Comparison of ENCODE assay signal across 8 mouse cellular contexts in genomic region chr9:64281781-64282178, GRCm38 (mm10). TPM values are rescaled to one million over a fixed set of nuclear protein-coding genes. Genes with fewer than 3 reads are reported as not detected.
DNase-seq lines count a peak whose midpoint lies in the region; ATAC-seq lines count a peak whose summit lies in the region.

No protein-coding gene starts in this region.

- peak overlapping the region; percentile 82 for H3K4me3 ChIP-seq in kidney, embryonic 15.5 days (replicated peaks)
- H3K4me3 ChIP-seq in brown adipose tissue, adult 24 weeks (ENCODE audit: insufficient read depth, low read depth, low read length): peak overlapping the region; percentile 81
- peak overlapping the region; percentile 80 for H3K4me3 ChIP-seq in hindbrain, embryonic 16.5 days (ENCODE audit: low read length)

- H3K4me2 ChIP-seq in kidney, embryonic 15.5 days: peak overlapping the region; percentile 68
- H3K4me2 ChIP-seq in hindbrain, embryonic 16.5 days (ENCODE audit: low read length): peak overlapping the region; percentile 69

- H3K36me3 ChIP-seq in kidney, embryonic 15.5 days: peaks cover 6% of the 10 kb centered on the region; the same call in 1 of the 2 replicates
- no peaks in the 10 kb centered on the region for H3K36me3 ChIP-seq in hindbrain, embryonic 16.5 days (ENCODE audit: control insufficient read depth, insufficient read depth, low read length)

- no peaks in the 10 kb centered on the region for H3K9me3 ChIP-seq in kidney, embryonic 15.5 days (replicated peaks)
- no peaks in the 10 kb centered on the region for H3K9me3 ChIP-seq in hindbrain, embryonic 16.5 days (ENCODE audit: control insufficient read depth, low read length)

- H3K27ac ChIP-seq in kidney, embryonic 15.5 days: peak overlapping the region; percentile 94
- H3K27ac ChIP-seq in brown adipose tissue, adult 24 weeks (replicated peaks; ENCODE audit: low read depth, low read length): no peak overlapping the region
- H3K27ac ChIP-seq in hindbrain, embryonic 16.5 days (ENCODE audit: low read depth, low read length): peak overlapping the region; percentile 84

- under 1% methylated on average over 24 of the region's 24 CpGs for WGBS in kidney, embryonic 15.5 days
- WGBS in hindbrain, embryonic 16.5 days: under 1% methylated on average over 24 of the region's 24 CpGs

- peak overlapping the region; percentile 96 for H3K9ac ChIP-seq in kidney, embryonic 15.5 days
- peak overlapping the region; percentile 88 for H3K9ac ChIP-seq in hindbrain, embryonic 16.5 days (ENCODE audit: low read depth, low read length)

- ATAC-seq in kidney, embryonic 15.5 days (replicated peaks; ENCODE audit: low FRiP score): peak; percentile 92
- peak; percentile 93 for ATAC-seq in hindbrain, embryonic 16.5 days
- ATAC-seq in monocyte, adult 5-6 weeks (replicated peaks; ENCODE audit: insufficient number of reproducible peaks, low FRiP score, low TSS enrichment, poor library complexity, severe bottlenecking): peak; percentile 54
- ATAC-seq in inflammation-experienced regulatory T-cells, adult 6 months: no peak

- H3K27me3 ChIP-seq in kidney, embryonic 15.5 days: no peaks in the 10 kb centered on the region
- H3K27me3 ChIP-seq in hindbrain, embryonic 16.5 days (replicated peaks; ENCODE audit: control insufficient read depth, insufficient read depth, low read length): no peaks in the 10 kb centered on the region

- peaks cover 11% of the 10 kb centered on the region for H3K4me1 ChIP-seq in kidney, embryonic 15.5 days
- 0 out of 2 replicates have a peak, but pooled peaks cover 2% of the 10 kb centered on the region for H3K4me1 ChIP-seq in brown adipose tissue, adult 24 weeks (ENCODE audit: control insufficient read depth, insufficient read depth, insufficient read length, low read length)
- peaks cover 7% of the 10 kb centered on the region for H3K4me1 ChIP-seq in hindbrain, embryonic 16.5 days (ENCODE audit: control insufficient read depth, insufficient read depth, low read depth, low read length)

- no peak for DNase-seq in kidney, adult 9 months
- DNase-seq in adrenal gland, adult (ENCODE audit: inconsistent age in 2 of 2, low spot score in 1 of 2): no peak
- DNase-seq in natural killer cell, adult 2 months (ENCODE audit: low spot score in 2 of 2): no peak

RNA-seq across cellular contexts. Expression of gene Tipin, which starts 0.4 kb away (rescaled TPM):
- 245 and 252 TPM in 2 replicates for polyA plus RNA-seq in kidney, embryonic 15.5 days (2015; fragmentation: Nextera tagmentation; extraction: Ambion mirVana)
- 19.1 and 20.8 TPM in 2 replicates for polyA plus RNA-seq in brown adipose tissue, adult 24 weeks (2012; ENCODE audit: insufficient read depth, insufficient read length, missing spikeins)
- polyA plus RNA-seq in hindbrain, embryonic 16.5 days (2015; fragmentation: Nextera tagmentation; extraction: Ambion mirVana): 68.3 and 68.7 TPM in 2 replicates
- total RNA-seq in monocyte, adult 5-6 weeks (2017): 32.7 to 41.8 TPM (median 36.0 TPM) in 3 replicates
- 100 to 1,000 TPM in 1 of 3 experiments, 10 to 100 TPM in 2; 52.8 to 148 (median 66.4) TPM for polyA plus RNA-seq in inflammation-experienced regulatory T-cells, adult 6 months (2017; shearing (Covaris generic))

RNA-seq across cellular contexts. Expression of gene Map2k1, which starts 28.3 kb away (rescaled TPM):
- polyA plus RNA-seq in kidney, embryonic 15.5 days (2015; fragmentation: Nextera tagmentation; extraction: Ambion mirVana): 80.4 and 81.7 TPM in 2 replicates
- 33.1 and 39.9 TPM in 2 replicates for polyA plus RNA-seq in brown adipose tissue, adult 24 weeks (2012; ENCODE audit: insufficient read depth, insufficient read length, missing spikeins)
- 78.7 and 83.9 TPM in 2 replicates for polyA plus RNA-seq in hindbrain, embryonic 16.5 days (2015; fragmentation: Nextera tagmentation; extraction: Ambion mirVana)
- 168 to 200 TPM (median 191 TPM) in 3 replicates for total RNA-seq in monocyte, adult 5-6 weeks (2017)
- 10 to 100 TPM; 24.0 to 24.2 (median 24.1) TPM for polyA plus RNA-seq in inflammation-experienced regulatory T-cells, adult 6 months (2017; shearing (Covaris generic))

RNA-seq across cellular contexts. Expression of gene Uchl4, which starts 46.8 kb away (rescaled TPM):
- 2.9 and 3.0 TPM in 2 replicates for polyA plus RNA-seq in kidney, embryonic 15.5 days (2015; fragmentation: Nextera tagmentation; extraction: Ambion mirVana)
- polyA plus RNA-seq in brown adipose tissue, adult 24 weeks (2012; ENCODE audit: insufficient read depth, insufficient read length, missing spikeins): 3.3 and 7.9 TPM in 2 replicates
- polyA plus RNA-seq in hindbrain, embryonic 16.5 days (2015; fragmentation: Nextera tagmentation; extraction: Ambion mirVana): 2.1 and 4.3 TPM in 2 replicates
- total RNA-seq in monocyte, adult 5-6 weeks (2017): 0.53 to 1.8 TPM (median 1.6 TPM) in 3 replicates
- polyA plus RNA-seq in inflammation-experienced regulatory T-cells, adult 6 months (2017; shearing (Covaris generic)): 10 to 100 TPM in 2 of 3 experiments, 1 to 10 TPM in 1; 6.5 to 12.9 (median 12.1) TPM

RNA-seq across cellular contexts. Expression of gene Dis3l, which starts 59.3 kb away (rescaled TPM):
- polyA plus RNA-seq in kidney, embryonic 15.5 days (2015; fragmentation: Nextera tagmentation; extraction: Ambion mirVana): 21.6 and 22.5 TPM in 2 replicates
- polyA plus RNA-seq in brown adipose tissue, adult 24 weeks (2012; ENCODE audit: insufficient read depth, insufficient read length, missing spikeins): 18.0 and 18.7 TPM in 2 replicates
- polyA plus RNA-seq in hindbrain, embryonic 16.5 days (2015; fragmentation: Nextera tagmentation; extraction: Ambion mirVana): 20.0 and 22.7 TPM in 2 replicates
- 13.9 to 17.6 TPM (median 15.1 TPM) in 3 replicates for total RNA-seq in monocyte, adult 5-6 weeks (2017)
- polyA plus RNA-seq in inflammation-experienced regulatory T-cells, adult 6 months (2017; shearing (Covaris generic)): 10 to 100 TPM in 2 of 3 experiments, 1 to 10 TPM in 1; 9.5 to 11.8 (median 11.2) TPM
